Mouse (Mus musculus) hindbrain, embryonic 12.5 days (tissue): ENCODE measurements around the gene Fam166a. TPM values are rescaled to one million over a fixed set of nuclear protein-coding genes. Genes with fewer than 3 reads are reported as not detected.

ENCODE experiments used
- ATAC-seq: fragments of 200-750 bp; cut with Nextera tagmentation; 2 replicates; pipeline ENCODE4 v1.8.0; 2017; ENCODE audit warnings: moderate TSS enrichment; ENCODE audit not compliant: low FRiP score
- H3K27ac ChIP-seq: fragments of 300-500 bp; sonication (generic); 2 replicates; pipeline ENCODE4 v1.5.1; 2016; ENCODE audit warnings: mild to moderate bottlenecking
- H3K27me3 ChIP-seq: fragments of 300-500 bp; sonication (generic); 2 replicates; pipeline ENCODE4 v1.6.1; 2016; ENCODE audit warnings: mild to moderate bottlenecking
- H3K36me3 ChIP-seq: fragments of 300-500 bp; sonication (generic); 2 replicates; pipeline ENCODE4 v1.6.1; 2016; ENCODE audit warnings: mild to moderate bottlenecking
- H3K4me1 ChIP-seq: fragments of 300-500 bp; sonication (generic); 2 replicates; pipeline ENCODE4 v1.6.1; 2016
- H3K4me2 ChIP-seq: fragments of 300-500 bp; sonication (generic); replicated peaks from 2 replicates; pipeline ENCODE4 v1.6.1; 2016; ENCODE audit warnings: mild to moderate bottlenecking
- H3K4me3 ChIP-seq: fragments of 300-500 bp; sonication (generic); 2 replicates; pipeline ENCODE4 v1.5.1; 2016; ENCODE audit warnings: mild to moderate bottlenecking
- H3K9ac ChIP-seq: fragments of 300-500 bp; sonication (generic); 2 replicates; pipeline ENCODE4 v1.6.1; 2016; ENCODE audit warnings: mild to moderate bottlenecking, moderate library complexity
- H3K9me3 ChIP-seq: fragments of 300-500 bp; sonication (generic); replicated peaks from 2 replicates; pipeline ENCODE4 v1.6.1; 2016; ENCODE audit warnings: mild to moderate bottlenecking
- WGBS: fragments of 180-500 bp; shearing (Covaris S2); methylation state at CpG from one replicate; pipeline ENCODE4 v1.1.7; 2016; 5-methylcytosine and 5-hydroxymethylcytosine counted together
- polyA plus RNA-seq: library from polyadenylated mRNA; unstranded; fragments of >200 nt; fragmentation: Nextera tagmentation; extraction: Ambion mirVana; gene quantifications from 2 replicates; pipeline ENCODE4 v1.2.1, GENCODE M21; 2016

The Fam166a gene
- 0.19 TPM in 1 of 2 replicates, not detected in the other for polyA plus RNA-seq

GRCm38 (mm10) chr2:25218445-25218844 lies at the start of gene Fam166a:
Fam166a (plus strand) TSS chr2:25218745.
- no peak within 1 kb of the TSS for H3K4me2 ChIP-seq
- no peak for ATAC-seq
- H3K36me3 ChIP-seq: peaks cover 5% of the 10 kb centered on the region
- H3K27me3 ChIP-seq: peaks cover 7% of the 10 kb centered on the region; the same call in 1 of the 2 replicates
- no peak within 1 kb of the TSS for H3K4me3 ChIP-seq
- peaks cover 7% of the 10 kb centered on the region for H3K4me1 ChIP-seq
- H3K9me3 ChIP-seq: no peaks in the 10 kb centered on the region
- H3K9ac ChIP-seq: no peak within 1 kb of the TSS
- no peak within 1 kb of the TSS for H3K27ac ChIP-seq

- no peak for ATAC-seq
- Histone ChIP-seq H3K27me3 (no peaks in the 10 kb centered on the region), H3K36me3 (no peaks in the 10 kb centered on the region), H3K9ac (no peak overlapping the region), H3K4me1 (peaks cover 46% of the 10 kb centered on the region), H3K27ac (peak overlapping the region; percentile 57), H3K4me3 (no peak overlapping the region), H3K4me2 (no peak overlapping the region), H3K9me3 (no peaks in the 10 kb centered on the region)
- WGBS: 4% methylated on average over 5 of the region's 5 CpGs
These were observed 48.8 kb upstream of the Fam166a start for GRCm38 (mm10) chr2:25169778-25170177.

DNA sequence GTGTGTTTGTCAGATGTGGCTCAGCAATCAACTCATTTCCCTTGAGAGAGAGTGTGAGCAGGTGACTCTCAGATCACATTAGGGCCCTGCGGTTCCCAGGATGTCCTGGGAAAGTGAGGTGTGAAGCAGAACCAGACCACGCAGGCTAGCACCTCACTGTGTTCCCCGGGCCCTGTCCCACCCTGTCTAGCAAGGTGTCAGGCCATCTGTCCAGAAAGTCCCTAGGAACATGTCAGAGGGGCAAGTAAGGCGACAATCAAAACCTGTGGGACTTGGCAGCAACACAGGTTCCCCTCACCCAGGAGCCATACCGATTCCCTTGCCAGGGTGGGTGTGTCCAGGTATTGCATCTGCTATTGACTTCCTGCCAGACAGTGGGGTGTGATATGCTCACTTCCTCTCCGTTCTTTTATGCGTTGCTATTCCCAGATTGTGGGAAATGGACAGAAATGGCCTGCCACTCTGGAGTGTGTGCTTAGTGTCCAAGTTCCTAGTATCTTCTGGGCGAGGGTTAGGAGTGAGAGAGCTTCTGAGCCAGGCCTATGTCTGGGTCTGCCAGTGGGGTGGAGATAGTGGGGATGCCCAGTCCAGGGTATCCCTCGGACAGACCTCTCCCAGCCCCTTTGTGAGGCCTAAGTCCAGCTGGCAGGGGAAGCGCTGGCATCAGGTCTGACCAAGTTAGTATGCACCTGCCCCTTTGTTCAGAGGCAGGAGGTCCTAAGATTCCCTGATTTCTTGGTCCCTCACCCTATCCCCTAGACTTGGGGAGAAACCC lies 48.0 kb upstream of the Fam166a start:
- H3K4me1 ChIP-seq: peaks cover 52% of the 10 kb centered on the region
- H3K4me3 ChIP-seq: no peak overlapping the region
- H3K27ac ChIP-seq: 0 out of 2 replicates have a peak overlapping the region, but pooled peaks have one; percentile 57
- H3K36me3 ChIP-seq: no peaks in the 10 kb centered on the region
- H3K27me3 ChIP-seq: 0 out of 2 replicates have a peak, but pooled peaks cover 3% of the 10 kb centered on the region
- 69% methylated on average over 10 of the region's 10 CpGs for WGBS
- H3K9me3 ChIP-seq: no peaks in the 10 kb centered on the region
- ATAC-seq: no peak
- no peak overlapping the region for H3K9ac ChIP-seq
- H3K4me2 ChIP-seq: no peak overlapping the region

- Histone ChIP-seq H3K27ac (no peak overlapping the region), H3K9me3 (no peaks in the 10 kb centered on the region), H3K9ac (no peak overlapping the region), H3K27me3 (0 out of 2 replicates have a peak, but pooled peaks cover 3% of the 10 kb centered on the region), H3K36me3 (no peaks in the 10 kb centered on the region), H3K4me3 (no peak overlapping the region), H3K4me1 (peaks cover 59% of the 10 kb centered on the region), H3K4me2 (no peak overlapping the region)
- no peak for ATAC-seq
- 77% methylated on average over 6 of the region's 6 CpGs for WGBS
These were observed 47.3 kb upstream of the Fam166a start for GRCm38 (mm10) chr2:25171101-25171768.

DNA sequence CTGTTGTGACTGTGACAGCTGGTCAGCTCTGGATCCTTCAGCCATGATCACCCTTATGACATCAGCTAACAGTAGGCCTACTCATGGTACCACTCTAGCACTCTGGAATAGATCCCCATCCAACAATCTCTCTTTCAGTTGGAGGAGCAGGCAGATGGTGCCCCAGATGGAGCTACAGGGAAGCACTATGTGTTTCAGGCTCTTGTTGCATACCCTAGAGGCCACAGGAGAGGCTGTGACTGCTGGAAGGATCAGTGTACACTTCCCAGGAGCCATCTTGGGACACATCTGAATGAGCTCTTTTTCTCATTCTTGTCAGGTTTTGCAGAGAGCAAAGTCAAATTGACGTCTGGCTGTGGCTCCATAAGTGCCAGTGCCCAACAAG lies 46.8 kb upstream of the Fam166a start:
- no peak overlapping the region for H3K4me2 ChIP-seq
- H3K36me3 ChIP-seq: no peaks in the 10 kb centered on the region
- no peaks in the 10 kb centered on the region for H3K9me3 ChIP-seq
- peaks cover 64% of the 10 kb centered on the region for H3K4me1 ChIP-seq
- WGBS: 45% methylated on average over 1 of the region's 1 CpGs
- H3K27me3 ChIP-seq: 0 out of 2 replicates have a peak, but pooled peaks cover 3% of the 10 kb centered on the region
- no peak overlapping the region for H3K9ac ChIP-seq
- no peak for ATAC-seq
- H3K27ac ChIP-seq: no peak overlapping the region
- H3K4me3 ChIP-seq: no peak overlapping the region

- Histone ChIP-seq H3K27ac (no peak overlapping the region), H3K9me3 (no peaks in the 10 kb centered on the region), H3K4me1 (peaks cover 66% of the 10 kb centered on the region), H3K9ac (no peak overlapping the region), H3K27me3 (peaks cover 3% of the 10 kb centered on the region; the same call in 1 of the 2 replicates), H3K36me3 (no peaks in the 10 kb centered on the region), H3K4me2 (no peak overlapping the region), H3K4me3 (no peak overlapping the region)
- WGBS: 65% methylated on average over 8 of the region's 8 CpGs
- no peak for ATAC-seq
These were observed 45.9 kb upstream of the Fam166a start for GRCm38 (mm10) chr2:25172629-25173028.

- Histone ChIP-seq H3K27ac (no peak overlapping the region), H3K4me3 (no peak overlapping the region), H3K4me2 (no peak overlapping the region), H3K27me3 (peaks cover 7% of the 10 kb centered on the region; the same call in 1 of the 2 replicates), H3K4me1 (peaks cover 68% of the 10 kb centered on the region), H3K9ac (no peak overlapping the region), H3K9me3 (no peaks in the 10 kb centered on the region), H3K36me3 (no peaks in the 10 kb centered on the region)
- ATAC-seq: no peak
- WGBS: 95% methylated on average over 4 of the region's 4 CpGs
These were observed 44.7 kb upstream of the Fam166a start for GRCm38 (mm10) chr2:25173821-25174220.

- Histone ChIP-seq H3K36me3 (no peaks in the 10 kb centered on the region), H3K9me3 (no peaks in the 10 kb centered on the region), H3K4me2 (no peak overlapping the region), H3K27ac (no peak overlapping the region), H3K4me1 (peaks cover 66% of the 10 kb centered on the region), H3K4me3 (no peak overlapping the region), H3K27me3 (peaks cover 7% of the 10 kb centered on the region; the same call in 1 of the 2 replicates), H3K9ac (no peak overlapping the region)
- no peak for ATAC-seq
- 51% methylated on average over 7 of the region's 7 CpGs for WGBS
These were observed 43.5 kb upstream of the Fam166a start for GRCm38 (mm10) chr2:25174866-25175689.

GRCm38 (mm10) chr2:25175690-25176078 lies 42.9 kb upstream of the Fam166a start:
- no peak for ATAC-seq
- no peak overlapping the region for H3K27ac ChIP-seq

DNA sequence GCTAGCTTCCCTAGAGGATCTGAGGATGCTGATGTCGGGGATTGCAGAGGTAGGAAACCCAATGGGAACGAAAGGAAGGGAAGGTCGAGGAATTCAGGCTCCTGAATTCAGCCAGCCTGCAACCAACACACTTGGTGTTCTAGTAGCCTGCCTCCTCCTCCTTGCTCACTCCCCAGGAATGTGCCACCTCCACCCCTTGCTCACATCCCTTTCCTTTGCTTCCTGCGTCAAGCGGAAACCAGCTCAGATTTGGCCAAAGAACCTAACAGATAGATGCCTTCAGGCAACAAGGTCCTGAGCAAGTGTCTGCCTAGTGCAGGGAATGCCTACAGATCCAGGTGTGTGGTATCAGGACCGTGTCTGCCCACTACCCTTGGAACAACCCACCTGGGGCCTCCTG lies 42.0 kb upstream of the Fam166a start:
- Histone ChIP-seq H3K4me2 (peak overlapping the region; percentile 43), H3K9me3 (no peaks in the 10 kb centered on the region), H3K4me3 (peak overlapping the region; percentile 2; the same call in 1 of the 2 replicates), H3K9ac (0 out of 2 replicates have a peak overlapping the region, but pooled peaks have one; percentile 49), H3K4me1 (peaks cover 61% of the 10 kb centered on the region), H3K27me3 (peaks cover 7% of the 10 kb centered on the region; the same call in 1 of the 2 replicates), H3K36me3 (no peaks in the 10 kb centered on the region), H3K27ac (0 out of 2 replicates have a peak overlapping the region, but pooled peaks have one; percentile 12)
- no peak for ATAC-seq
- WGBS: 59% methylated on average over 6 of the region's 6 CpGs

More at GRCm38 (mm10) chr2:25175690-25176078, 42.9 kb upstream of the Fam166a start:
- Histone ChIP-seq H3K27me3 (peaks cover 7% of the 10 kb centered on the region; the same call in 1 of the 2 replicates), H3K4me3 (no peak overlapping the region), H3K9me3 (no peaks in the 10 kb centered on the region), H3K36me3 (no peaks in the 10 kb centered on the region), H3K4me1 (peaks cover 64% of the 10 kb centered on the region), H3K4me2 (no peak overlapping the region), H3K9ac (no peak overlapping the region)
- 86% methylated on average over 4 of the region's 4 CpGs for WGBS

- peaks cover 7% of the 10 kb centered on the region; the same call in 1 of the 2 replicates for H3K27me3 ChIP-seq
- H3K27ac ChIP-seq: peak overlapping the region; percentile 85
- peak overlapping the region; percentile 43 for H3K4me2 ChIP-seq
- H3K4me3 ChIP-seq: peak overlapping the region; percentile 2
- H3K9me3 ChIP-seq: no peaks in the 10 kb centered on the region
- ATAC-seq: no peak
- 28% methylated on average over 4 of the region's 4 CpGs for WGBS
- H3K9ac ChIP-seq: peak overlapping the region; percentile 49
- peaks cover 62% of the 10 kb centered on the region for H3K4me1 ChIP-seq
- H3K36me3 ChIP-seq: no peaks in the 10 kb centered on the region
These were observed 41.5 kb upstream of the Fam166a start for GRCm38 (mm10) chr2:25177076-25177475.
